22 mouse cellular contexts compared by ENCODE assay signal in genomic region chr14:55830331-55830730, GRCm38 (mm10). TPM values are rescaled to one million over a fixed set of nuclear protein-coding genes. Genes with fewer than 3 reads are reported as not detected.
A peak's percentile ranks its signal among the peaks of the same experiment; 100 is the strongest.
DNase-seq lines count a peak whose midpoint lies in the region; ATAC-seq and TF ChIP-seq lines count a peak whose summit lies in the region.
"Had no signal": no experiment of that assay in that cellular context is flagged by ENCODE, and none has a peak within 500 bp of the region (broad histone marks: within the 10 kb centered on the region; RNA-seq: fewer than 3 reads in every experiment).

No protein-coding gene starts in this region.

- 83% methylated on average over 4 of the region's 4 CpGs for WGBS in heart, embryonic 12.5 days

- H3K4me1 ChIP-seq in heart, embryonic 12.5 days (replicated peaks), result peaks cover 38% of the 10 kb centered on the region
- H3K4me1 ChIP-seq in E14TG2a.4 (replicated peaks; ENCODE audit: low read depth, low read length), result peaks cover 95% of the 10 kb centered on the region

- peak; percentile 71 for DNase-seq in heart, adult 11 months
- peak; percentile 42 for DNase-seq in testis, postnatal 10 days (ENCODE audit: low spot score)
- no peak for DNase-seq in testis, postnatal 14 days (ENCODE audit: low spot score)
- DNase-seq in R1 (ENCODE audit: low read depth, low spot score), result peak; percentile 57
- no peak for DNase-seq in spleen, adult 18-20 months
- DNase-seq in B cell, adult 2 months, result no peak
- DNase-seq: adrenal gland, adult 2 months; adrenal gland, postnatal 25 days; cerebellum, adult 18-20 months; cerebellum, adult 9-11 months; cerebellum, postnatal 36 days; gastrocnemius, adult 2 months had no signal

- no peak for TF ChIP-seq CTCF in E14TG2a.4 (conservative IDR thresholded peaks at IDR 0.05; ENCODE audit: low read length)

- H3K9ac ChIP-seq in heart, embryonic 12.5 days, result no peak overlapping the region
- H3K9ac ChIP-seq: embryonic facial prominence, embryonic 15.5 days; hindbrain, embryonic 14.5 days had no signal

- no peaks in the 10 kb centered on the region for H3K9me3 ChIP-seq in heart, embryonic 12.5 days (replicated peaks)
- no peaks in the 10 kb centered on the region for H3K9me3 ChIP-seq in E14TG2a.4 (ENCODE audit: low read length)
- H3K9me3 ChIP-seq: embryonic facial prominence, embryonic 15.5 days; forebrain, embryonic 10.5 days; hindbrain, embryonic 10.5 days had no signal

- no peak for ATAC-seq in heart, embryonic 12.5 days (ENCODE audit: insufficient number of reproducible peaks, low FRiP score)
- ATAC-seq: forebrain, embryonic 14.5 days had no signal

- no peaks in the 10 kb centered on the region for H3K27me3 ChIP-seq in heart, embryonic 12.5 days (replicated peaks)
- H3K27me3 ChIP-seq in E14TG2a.4 (ENCODE audit: insufficient read depth, low read length), result peaks cover 23% of the 10 kb centered on the region
- H3K27me3 ChIP-seq: embryonic facial prominence, embryonic 15.5 days had no signal

- H3K4me2 ChIP-seq in heart, embryonic 12.5 days, result no peak overlapping the region
- H3K4me2 ChIP-seq: embryonic facial prominence, embryonic 15.5 days; heart, embryonic 11.5 days; hindbrain, embryonic 14.5 days had no signal

- 0 out of 2 replicates have a peak, but pooled peaks cover 6% of the 10 kb centered on the region for H3K36me3 ChIP-seq in heart, embryonic 12.5 days
- peaks cover 64% of the 10 kb centered on the region for H3K36me3 ChIP-seq in E14TG2a.4 (ENCODE audit: insufficient read depth, low read length)

- H3K27ac ChIP-seq in heart, embryonic 12.5 days (ENCODE audit: poor library complexity, severe bottlenecking), result no peak overlapping the region
- H3K27ac ChIP-seq: embryonic facial prominence, embryonic 15.5 days; forebrain, embryonic 10.5 days; gastrocnemius, adult 2 months; heart, adult 2 months; hindbrain, embryonic 10.5 days; hindbrain, embryonic 14.5 days had no signal

- H3K4me3 ChIP-seq in heart, embryonic 12.5 days, result no peak overlapping the region
- 0 out of 2 replicates have a peak overlapping the region, but pooled peaks have one; percentile 68 for H3K4me3 ChIP-seq in E14TG2a.4 (replicated peaks; ENCODE audit: low read length)
- H3K4me3 ChIP-seq: embryonic facial prominence, embryonic 15.5 days; erythroblast, embryonic 14.5 days; forebrain, embryonic 10.5 days; gastrocnemius, adult 2 months; heart, adult 2 months; hindbrain, embryonic 10.5 days had no signal

RNA-seq across cellular contexts. Expression of gene Nfatc4, which starts 7.4 kb away (rescaled TPM):
- polyA plus RNA-seq in heart, embryonic 12.5 days (2016; fragmentation: Nextera tagmentation; extraction: Ambion mirVana), result 17.5 and 18.6 TPM in 2 replicates
- polyA plus RNA-seq: erythroblast, embryonic 14.5 days had no signal

RNA-seq across cellular contexts. Expression of gene Nynrin, which starts 23.5 kb away (rescaled TPM):
- polyA plus RNA-seq in heart, embryonic 12.5 days (2016; fragmentation: Nextera tagmentation; extraction: Ambion mirVana), result 33.3 and 38.2 TPM in 2 replicates

RNA-seq across cellular contexts. Expression of gene Ripk3, which starts 41.7 kb away (rescaled TPM):
- polyA plus RNA-seq in heart, embryonic 12.5 days (2016; fragmentation: Nextera tagmentation; extraction: Ambion mirVana), result 19.7 and 20.3 TPM in 2 replicates

RNA-seq across cellular contexts. Expression of gene Adcy4, which starts 46.4 kb away (rescaled TPM):
- polyA plus RNA-seq in heart, embryonic 12.5 days (2016; fragmentation: Nextera tagmentation; extraction: Ambion mirVana), result 24.4 and 26.2 TPM in 2 replicates

RNA-seq across cellular contexts. Expression of gene Cbln3, which starts 53.9 kb away (rescaled TPM):
- polyA plus RNA-seq in heart, embryonic 12.5 days (2016; fragmentation: Nextera tagmentation; extraction: Ambion mirVana), result 0.32 and 0.57 TPM in 2 replicates
- polyA plus RNA-seq: erythroblast, embryonic 14.5 days had no signal

Comparison
In these comparisons a context has a peak if more than half of its experiments do, and no peak if none do; other contexts are left out.
1. DNase-seq: peak in heart, adult 11 months (single experiment), testis, postnatal 10 days (single experiment) and R1 (single experiment); none in testis, postnatal 14 days (single experiment), spleen, adult 18-20 months (0 of 2) and B cell, adult 2 months (0 of 2).